Mouse (Mus musculus) lung, postnatal 25 days (tissue): ENCODE measurements around the gene Armc3.

Source experiments
- DNase-seq: peaks from one replicate; pipeline ENCODE4 v3.0.0; 2022; ENCODE audit warnings: low spot score

Armc3 gene

GRCm38 (mm10) chr2:19198452-19199365 lies at the start of gene Armc3:
Gene Armc3 (plus strand): TSS chr2:19199302.
- DNase-seq: peak; percentile 5

- no peak for DNase-seq
Observed at GRCm38 (mm10) chr2:19152687-19153086, 46.4 kb upstream of the Armc3 start.

DNA sequence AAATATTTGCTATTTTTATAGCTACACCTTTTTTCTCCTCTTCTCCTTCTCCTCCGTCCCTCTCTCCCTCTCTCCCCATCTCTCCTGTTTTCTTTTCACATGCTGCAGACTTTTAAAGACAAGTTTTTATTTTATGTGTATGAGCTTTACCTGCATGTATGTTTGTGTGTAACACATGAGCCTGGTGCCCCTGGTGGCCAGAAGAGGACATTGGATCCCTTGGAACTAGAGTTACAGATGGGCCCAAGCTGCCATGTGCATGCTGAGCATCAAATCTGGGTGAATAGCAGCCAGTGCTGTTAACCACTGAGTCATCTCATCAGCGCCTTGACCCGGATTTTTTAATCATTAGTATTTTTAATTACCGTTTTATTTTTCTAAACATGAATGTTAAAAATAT lies 42.9 kb upstream of the Armc3 start:
- DNase-seq: no peak

DNA sequence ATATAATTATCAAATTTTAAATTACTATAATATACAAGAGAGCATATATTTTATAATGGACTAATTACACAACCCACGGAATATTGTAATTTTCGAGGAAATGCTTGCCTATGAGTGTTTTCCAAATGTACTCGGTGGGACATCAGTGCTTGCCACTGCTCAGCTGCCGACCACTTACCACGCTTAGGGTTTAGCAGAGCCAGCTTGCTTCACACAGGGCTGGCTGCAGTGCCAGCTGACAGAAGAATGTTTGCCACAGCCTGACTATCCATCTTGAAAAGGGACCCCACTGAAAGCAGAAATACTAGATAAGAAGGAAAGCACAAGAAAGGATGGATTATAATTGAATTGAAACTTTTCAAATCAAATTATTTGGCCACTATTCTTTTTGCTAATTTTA lies 39.6 kb upstream of the Armc3 start:
- DNase-seq: no peak

GRCm38 (mm10) chr2:19160368-19161114 lies 38.6 kb upstream of the Armc3 start:
- no peak for DNase-seq

GRCm38 (mm10) chr2:19164234-19164633 lies 34.9 kb upstream of the Armc3 start:
- no peak for DNase-seq

GRCm38 (mm10) chr2:19176827-19177236 lies 22.3 kb upstream of the Armc3 start:
- no peak for DNase-seq

DNA sequence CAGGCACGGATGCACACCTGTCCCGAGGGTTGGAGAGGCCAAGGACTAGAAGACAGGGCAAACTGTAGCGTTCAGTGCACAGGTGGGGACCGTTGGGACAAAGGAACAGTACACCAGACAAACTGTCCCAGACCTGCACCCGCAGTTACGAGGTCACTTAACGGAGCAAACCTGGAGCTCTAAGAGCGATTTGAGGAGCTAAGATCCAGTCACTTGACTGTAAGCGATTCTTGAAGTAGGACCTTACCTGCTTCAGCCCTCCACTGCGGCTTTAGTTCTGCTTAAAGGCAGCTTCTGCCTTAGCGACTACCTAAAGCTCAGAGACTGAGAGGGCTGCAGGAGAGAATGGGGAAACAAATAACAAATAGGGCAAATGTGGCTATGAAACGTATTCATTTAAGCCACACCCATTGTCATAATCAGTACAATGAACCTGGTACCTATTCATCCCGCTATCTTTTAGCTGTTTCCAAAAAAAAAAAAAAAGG lies 308 bp downstream of the Armc3 start:
- DNase-seq: no peak

DNA sequence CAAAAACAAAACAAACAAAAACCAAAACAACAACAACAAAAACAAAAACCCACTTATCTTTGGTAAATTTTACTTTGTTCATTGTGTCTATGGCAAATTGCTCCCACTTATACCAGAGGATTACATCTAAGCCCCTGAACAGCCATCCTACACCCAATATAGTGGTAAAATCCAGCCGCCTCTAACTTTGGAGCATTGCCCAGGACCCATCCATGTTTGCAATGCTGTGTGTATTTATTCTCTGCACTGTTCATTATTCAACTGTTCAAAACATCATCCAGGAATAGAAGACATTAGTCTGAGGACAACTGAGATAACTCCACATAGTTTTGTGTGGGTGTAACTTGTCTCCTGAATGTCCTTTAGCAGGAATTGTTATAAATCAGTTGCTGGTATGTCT lies 1.0 kb downstream of the Armc3 start:
- no peak for DNase-seq

DNA sequence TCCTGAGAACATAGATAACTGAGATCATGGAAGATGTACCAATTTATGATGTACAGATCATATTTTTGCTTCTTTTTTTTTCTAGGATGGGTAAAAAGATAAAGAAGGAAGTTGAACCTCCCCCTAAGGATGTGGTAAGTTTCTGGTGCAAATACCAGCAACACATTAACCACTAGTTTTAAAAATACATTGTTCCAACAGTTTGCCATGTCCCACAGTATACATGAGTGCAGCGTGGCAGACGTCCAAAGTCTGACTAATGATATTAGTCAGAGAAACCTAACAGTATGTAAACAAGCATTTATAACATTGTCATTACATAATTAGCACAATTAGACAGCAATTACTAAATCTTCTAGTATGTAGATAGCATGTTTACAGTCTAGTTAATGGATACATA lies 2.6 kb downstream of the Armc3 start:
- DNase-seq: no peak

GRCm38 (mm10) chr2:19234305-19234704 lies 35.2 kb downstream of the Armc3 start:
- DNase-seq: no peak

GRCm38 (mm10) chr2:19235193-19235592 lies 36.1 kb downstream of the Armc3 start:
- DNase-seq: no peak

DNA sequence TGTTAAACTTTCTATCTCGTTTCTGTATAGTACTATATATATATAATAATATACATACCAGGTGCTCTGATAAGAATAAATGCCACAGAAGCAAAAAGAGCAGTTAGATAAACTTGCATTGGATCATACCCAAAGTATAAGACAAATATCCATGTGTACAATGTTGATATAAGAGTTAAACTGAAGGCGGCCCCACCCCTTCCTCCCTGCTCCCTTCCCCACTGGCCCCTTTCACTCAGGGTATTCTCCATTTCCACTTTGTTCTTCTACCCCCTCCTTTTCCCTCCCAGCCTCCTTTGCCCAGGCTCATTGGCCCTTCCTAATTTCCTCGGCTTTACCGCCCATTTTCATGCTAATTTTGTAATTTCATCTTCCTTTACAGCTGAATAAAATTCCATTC lies 36.5 kb downstream of the Armc3 start:
- DNase-seq: no peak

DNA sequence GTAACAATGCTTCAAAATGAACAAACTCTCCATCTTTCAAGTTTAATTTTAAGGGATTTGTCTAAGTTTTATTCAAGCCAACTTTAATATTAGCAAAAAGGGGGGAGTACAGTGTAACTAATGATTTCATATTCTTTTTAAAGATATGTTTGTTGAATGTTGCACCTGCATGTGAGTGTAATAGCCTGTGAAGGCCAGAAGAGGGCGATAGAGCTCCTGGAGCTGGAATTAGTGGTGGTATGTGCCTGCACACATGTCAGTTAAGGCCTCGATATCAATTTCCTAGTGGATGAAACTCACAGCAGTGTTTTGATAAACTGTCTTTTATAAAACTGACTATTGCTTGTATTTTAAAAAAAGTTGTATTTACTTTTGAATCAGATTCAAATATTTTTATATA lies 39.7 kb downstream of the Armc3 start:
- no peak for DNase-seq

DNA sequence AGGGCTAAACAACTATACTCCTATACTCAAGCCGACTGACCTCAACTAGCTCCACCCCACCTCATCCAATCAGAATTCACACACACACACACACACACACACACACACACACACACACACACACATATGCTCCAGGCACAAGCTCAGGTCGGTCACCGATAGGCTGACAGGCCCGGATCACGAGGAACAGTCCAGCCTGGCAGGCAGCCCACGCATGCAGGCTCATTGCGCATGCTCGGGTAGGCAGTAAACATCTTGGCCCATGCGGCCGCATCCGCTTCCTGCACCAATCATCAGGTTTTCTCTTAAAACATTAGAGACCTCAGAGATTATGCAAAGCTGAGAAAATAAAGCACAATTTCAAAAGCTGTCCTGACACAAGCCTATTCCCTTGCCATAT lies 50.5 kb downstream of the Armc3 start:
- no peak for DNase-seq

- DNase-seq: no peak
Observed at GRCm38 (mm10) chr2:19255037-19255436, 55.9 kb downstream of the Armc3 start.

DNA sequence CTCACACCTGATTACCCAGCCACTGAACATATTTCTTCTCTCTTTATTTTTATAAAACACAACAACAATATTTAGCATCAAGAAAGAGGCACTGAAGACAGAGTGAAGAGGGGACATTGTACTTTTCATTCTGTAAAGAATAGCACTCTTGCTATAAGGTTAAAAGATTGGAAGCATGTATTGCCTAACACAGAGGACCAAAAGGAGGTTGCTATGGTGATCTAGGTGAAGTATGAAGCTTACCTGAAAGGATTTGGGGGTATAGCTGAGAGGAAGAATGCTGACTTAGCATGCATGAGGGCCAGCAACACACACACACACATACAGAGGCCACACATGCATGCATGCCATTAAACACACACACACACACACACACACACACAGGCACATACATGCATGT lies 58.2 kb downstream of the Armc3 start:
- no peak for DNase-seq

GRCm38 (mm10) chr2:19260399-19260798 lies 61.3 kb downstream of the Armc3 start:
- no peak for DNase-seq

- DNase-seq: no peak
Observed at GRCm38 (mm10) chr2:19263375-19263774, 64.3 kb downstream of the Armc3 start.

DNA sequence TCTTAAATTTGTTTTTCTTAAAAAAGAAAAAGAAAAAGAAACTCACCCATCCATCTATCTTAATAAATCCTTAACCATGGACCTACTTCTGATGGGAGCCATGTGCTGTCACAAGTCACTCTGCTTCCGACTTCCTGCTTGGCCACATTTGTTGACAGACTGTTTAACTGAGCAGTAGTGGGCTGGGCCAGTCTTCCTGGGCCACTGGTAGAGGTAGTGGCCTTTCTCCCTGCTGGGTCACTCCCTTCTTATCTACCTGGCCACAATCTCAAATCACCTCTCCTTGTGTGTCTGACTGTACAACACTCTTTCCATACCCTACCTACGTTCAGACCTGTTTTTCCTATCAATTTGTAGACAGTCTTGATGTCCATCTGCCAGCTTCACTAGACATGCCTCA lies 66.7 kb downstream of the Armc3 start:
- DNase-seq: no peak

GRCm38 (mm10) chr2:19267396-19267795 lies 68.3 kb downstream of the Armc3 start:
- DNase-seq: no peak

- no peak for DNase-seq
Observed at GRCm38 (mm10) chr2:19269955-19270354, 70.9 kb downstream of the Armc3 start.

DNA sequence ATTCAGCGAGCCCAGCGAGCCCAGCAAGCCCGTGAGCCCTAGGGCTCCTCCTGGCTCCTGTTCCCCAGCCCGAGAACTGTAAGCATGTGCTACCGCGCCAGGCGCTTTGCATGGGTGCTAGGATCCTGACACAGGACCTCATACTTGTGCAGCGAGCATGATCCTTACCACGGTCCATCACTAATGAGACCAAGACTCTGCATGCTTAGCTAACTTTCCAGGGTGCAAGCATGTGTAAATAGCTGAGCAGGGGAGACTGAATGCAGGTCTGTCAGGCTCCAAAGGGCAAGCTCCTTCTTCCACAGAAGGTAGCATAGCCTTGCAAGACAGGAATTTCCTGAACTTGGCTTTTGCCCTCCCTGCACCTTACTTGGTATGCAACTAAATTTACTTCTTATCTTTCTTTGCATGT lies 71.6 kb downstream of the Armc3 start:
- DNase-seq: no peak
